Mouse (Mus musculus): ENCODE results near the gene Pbld1.
A peak's percentile ranks its signal among the peaks of the same experiment; 100 is the strongest.

GRCm38 (mm10) chr10:63023749-63024579 is 36.0 kb upstream of the Pbld1 start, which contains the start of the genes Hnrnph3 and Pbld2:
- no peak for TF ChIP-seq CTCF (IDR thresholded peaks at IDR 0.05; ENCODE audit: low read depth)
- TF ChIP-seq EP300 (IDR thresholded peaks at IDR 0.05; ENCODE audit: low read depth): peak; percentile 89

All from heart, postnatal 0 days (tissue).